Mouse (Mus musculus) lung, postnatal 0 days (tissue): Measurements from ENCODE around the gene Ick.

Experiments
- CTCF ChIP-seq: IDR thresholded peaks from 2 replicates; pipeline ENCODE4 v1.5.1; 2016; ENCODE audit warnings: antibody characterized with exemption, mild to moderate bottlenecking
- EP300 ChIP-seq: IDR thresholded peaks from 2 replicates; pipeline ENCODE4 v1.6.1; 2016; ENCODE audit warnings: antibody characterized with exemption, mild to moderate bottlenecking, control low read depth

DNA sequence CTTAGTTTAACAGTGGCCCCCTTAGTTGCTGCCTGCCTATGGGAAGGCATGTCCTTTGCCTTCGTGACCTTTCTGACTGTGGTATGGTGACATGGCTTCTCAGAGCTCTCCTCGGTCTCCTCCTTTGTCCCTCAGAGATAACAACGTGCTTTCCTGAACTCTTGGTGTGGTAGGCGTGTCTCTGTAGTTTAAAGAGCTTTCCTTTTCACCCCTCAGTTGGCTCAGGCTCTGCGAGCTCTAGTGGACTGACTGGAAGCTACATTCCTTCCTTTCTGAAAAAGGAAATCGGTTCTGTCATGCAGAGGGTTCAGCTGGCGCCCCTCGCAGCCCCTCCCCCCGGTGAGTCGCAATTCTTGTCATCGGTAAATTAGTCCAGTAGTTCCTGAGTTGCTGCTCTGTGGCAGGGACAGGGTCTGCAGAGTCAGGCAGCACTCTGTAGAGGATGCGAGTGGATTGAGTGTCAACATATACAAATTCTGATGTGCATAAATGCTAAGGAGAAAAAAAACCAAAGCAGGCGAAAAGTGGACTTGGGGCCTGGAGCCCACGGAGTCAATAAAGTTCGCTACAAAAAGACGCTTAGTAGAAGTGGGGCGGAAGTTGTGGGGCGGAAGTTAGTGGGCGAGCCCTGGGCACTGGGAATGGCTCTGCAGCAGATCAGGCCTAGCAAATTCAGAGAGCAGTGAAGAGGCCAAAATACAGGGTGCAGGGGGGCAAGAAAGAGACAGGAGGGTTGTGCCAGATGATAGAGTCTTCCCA, 57.9 kb downstream of the Ick start:
- TF ChIP-seq CTCF (no peak), EP300 (no peak)
